Mouse (Mus musculus): ENCODE results near the gene Aes.

Gene Aes

GRCm38 (mm10) chr10:81559163-81559626 lies at the start of gene Aes:
Aes (plus strand) TSS chr10:81559488.
- DNase-seq (ENCODE audit: low read depth): no peak

GRCm38 (mm10) chr10:81510246-81510810 lies 49.0 kb upstream of the Aes start:
- DNase-seq (ENCODE audit: low read depth): no peak

- DNase-seq (ENCODE audit: low read depth): no peak
These were observed 45.5 kb upstream of the Aes start for GRCm38 (mm10) chr10:81513798-81514197.

- no peak for DNase-seq (ENCODE audit: low read depth)
These were observed 42.1 kb upstream of the Aes start for GRCm38 (mm10) chr10:81517227-81517626.

GRCm38 (mm10) chr10:81518546-81518945 lies 40.7 kb upstream of the Aes start:
- DNase-seq (ENCODE audit: low read depth): no peak

GRCm38 (mm10) chr10:81519227-81519977 lies 39.9 kb upstream of the Aes start:
- no peak for DNase-seq (ENCODE audit: low read depth)

- no peak for DNase-seq (ENCODE audit: low read depth)
These were observed 39.3 kb upstream of the Aes start for GRCm38 (mm10) chr10:81519978-81520365.

- no peak for DNase-seq (ENCODE audit: low read depth)
These were observed 36.1 kb upstream of the Aes start for GRCm38 (mm10) chr10:81523142-81523541.

- no peak for DNase-seq (ENCODE audit: low read depth)
These were observed 35.7 kb upstream of the Aes start for GRCm38 (mm10) chr10:81523570-81523969.

GRCm38 (mm10) chr10:81524051-81524605 lies 35.2 kb upstream of the Aes start, which contains the start of gene Gna15:
Gna15 (minus strand) TSS chr10:81524225.
- DNase-seq (ENCODE audit: low read depth): peak; percentile 41

- DNase-seq (ENCODE audit: low read depth): peak; percentile 67
These were observed 34.1 kb upstream of the Aes start for GRCm38 (mm10) chr10:81525017-81525694.

GRCm38 (mm10) chr10:81526779-81527178 lies 32.5 kb upstream of the Aes start:
- DNase-seq (ENCODE audit: low read depth): peak; percentile 74

GRCm38 (mm10) chr10:81534826-81535225 lies 24.5 kb upstream of the Aes start:
- no peak for DNase-seq (ENCODE audit: low read depth)

- no peak for DNase-seq (ENCODE audit: low read depth)
These were observed 22.6 kb upstream of the Aes start for GRCm38 (mm10) chr10:81536734-81537133.

GRCm38 (mm10) chr10:81537429-81537828 lies 21.9 kb upstream of the Aes start:
- DNase-seq (ENCODE audit: low read depth): no peak

- no peak for DNase-seq (ENCODE audit: low read depth)
These were observed 20.8 kb upstream of the Aes start for GRCm38 (mm10) chr10:81538321-81539048.

- DNase-seq (ENCODE audit: low read depth): no peak
These were observed 17.9 kb upstream of the Aes start for GRCm38 (mm10) chr10:81541363-81541762.

- no peak for DNase-seq (ENCODE audit: low read depth)
These were observed 17.5 kb upstream of the Aes start for GRCm38 (mm10) chr10:81541803-81542202.

- DNase-seq (ENCODE audit: low read depth): no peak
These were observed 16.4 kb upstream of the Aes start for GRCm38 (mm10) chr10:81542727-81543460.

GRCm38 (mm10) chr10:81543633-81544032 lies 15.7 kb upstream of the Aes start:
- DNase-seq (ENCODE audit: low read depth): no peak
